Mouse (Mus musculus): ENCODE results near the gene Cks1b. TPM values are rescaled to one million over a fixed set of nuclear protein-coding genes. Genes with fewer than 3 reads are reported as not detected.

The Cks1b gene
- polyA plus RNA-seq, 1 experiment from 2014 or later, result 269 TPM

GRCm38 (mm10) chr3:89378394-89379067 lies 39.7 kb downstream of the Cks1b start:
- no peaks in the 10 kb centered on the region for H3K36me3 ChIP-seq (ENCODE audit: control insufficient read depth, insufficient read depth, low read length)
- ATAC-seq (peak; percentile 94), DNase-seq (ENCODE audit: low spot score) (peak; percentile 81)
- 2% methylated on average over 25 of the region's 29 CpGs for WGBS
- no peaks in the 10 kb centered on the region for H3K9me3 ChIP-seq (replicated peaks; ENCODE audit: control insufficient read depth, low read length)
- H3K27ac ChIP-seq (ENCODE audit: low read depth, low read length), result no peak overlapping the region
- peak overlapping the region; percentile 87 for H3K4me2 ChIP-seq (ENCODE audit: low read length)
- peak overlapping the region; percentile 45 for H3K4me3 ChIP-seq (ENCODE audit: low read depth, low read length)
- no peaks in the 10 kb centered on the region for H3K4me1 ChIP-seq (ENCODE audit: control insufficient read depth, insufficient read depth, low read length)
- H3K27me3 ChIP-seq (replicated peaks; ENCODE audit: control insufficient read depth, insufficient read depth, low read length), result no peaks in the 10 kb centered on the region
- peak overlapping the region; percentile 72 for H3K9ac ChIP-seq (ENCODE audit: low read length)

- Histone ChIP-seq H3K36me3 (ENCODE audit: control insufficient read depth, insufficient read depth, low read length) (no peaks in the 10 kb centered on the region), H3K9me3 (replicated peaks; ENCODE audit: control insufficient read depth, low read length) (no peaks in the 10 kb centered on the region), H3K9ac (ENCODE audit: low read length) (no peak overlapping the region; the same call in 1 of the 2 replicates), H3K4me3 (ENCODE audit: low read depth, low read length) (no peak overlapping the region), H3K27ac (ENCODE audit: low read depth, low read length) (no peak overlapping the region), H3K4me2 (ENCODE audit: low read length) (peak overlapping the region; percentile 87; the same call in 1 of the 2 replicates), H3K4me1 (ENCODE audit: control insufficient read depth, insufficient read depth, low read length) (no peaks in the 10 kb centered on the region), H3K27me3 (replicated peaks; ENCODE audit: control insufficient read depth, insufficient read depth, low read length) (no peaks in the 10 kb centered on the region)
- ATAC-seq (peak; percentile 41), DNase-seq (ENCODE audit: low spot score) (no peak)
- WGBS, result 68% methylated on average over 4 of the region's 4 CpGs
Measured at GRCm38 (mm10) chr3:89377831-89378230, 40.4 kb downstream of the Cks1b start.

- Histone ChIP-seq H3K4me2 (ENCODE audit: low read length) (no peak overlapping the region), H3K27me3 (replicated peaks; ENCODE audit: control insufficient read depth, insufficient read depth, low read length) (no peaks in the 10 kb centered on the region), H3K27ac (ENCODE audit: low read depth, low read length) (no peak overlapping the region), H3K4me3 (ENCODE audit: low read depth, low read length) (no peak overlapping the region), H3K9me3 (replicated peaks; ENCODE audit: control insufficient read depth, low read length) (no peaks in the 10 kb centered on the region), H3K36me3 (ENCODE audit: control insufficient read depth, insufficient read depth, low read length) (no peaks in the 10 kb centered on the region), H3K9ac (ENCODE audit: low read length) (no peak overlapping the region), H3K4me1 (ENCODE audit: control insufficient read depth, insufficient read depth, low read length) (no peaks in the 10 kb centered on the region)
- DNase-seq (ENCODE audit: low spot score) (no peak), ATAC-seq (no peak)
- 45% methylated on average over 5 of the region's 5 CpGs for WGBS
Measured at GRCm38 (mm10) chr3:89373581-89374231, 44.5 kb downstream of the Cks1b start.

- Histone ChIP-seq H3K27me3 (replicated peaks; ENCODE audit: control insufficient read depth, insufficient read depth, low read length) (no peaks in the 10 kb centered on the region), H3K4me2 (ENCODE audit: low read length) (no peak overlapping the region), H3K9me3 (replicated peaks; ENCODE audit: control insufficient read depth, low read length) (no peaks in the 10 kb centered on the region), H3K27ac (ENCODE audit: low read depth, low read length) (no peak overlapping the region), H3K9ac (ENCODE audit: low read length) (no peak overlapping the region), H3K36me3 (ENCODE audit: control insufficient read depth, insufficient read depth, low read length) (no peaks in the 10 kb centered on the region), H3K4me3 (ENCODE audit: low read depth, low read length) (no peak overlapping the region), H3K4me1 (ENCODE audit: control insufficient read depth, insufficient read depth, low read length) (no peaks in the 10 kb centered on the region)
- 83% methylated on average over 11 of the region's 11 CpGs for WGBS
- no peak for ATAC-seq
- DNase-seq (ENCODE audit: low spot score), result no peak
Measured at GRCm38 (mm10) chr3:89367338-89367737, 50.8 kb downstream of the Cks1b start.

GRCm38 (mm10) chr3:89365486-89366414 lies 52.4 kb downstream of the Cks1b start:
- no peak overlapping the region for H3K27ac ChIP-seq (ENCODE audit: low read depth, low read length)
- H3K4me2 ChIP-seq (ENCODE audit: low read length), result no peak overlapping the region
- no peaks in the 10 kb centered on the region for H3K9me3 ChIP-seq (replicated peaks; ENCODE audit: control insufficient read depth, low read length)
- 75% methylated on average over 20 of the region's 20 CpGs for WGBS
- H3K4me3 ChIP-seq (ENCODE audit: low read depth, low read length), result no peak overlapping the region
- no peaks in the 10 kb centered on the region for H3K36me3 ChIP-seq (ENCODE audit: control insufficient read depth, insufficient read depth, low read length)
- H3K27me3 ChIP-seq (replicated peaks; ENCODE audit: control insufficient read depth, insufficient read depth, low read length), result no peaks in the 10 kb centered on the region
- no peaks in the 10 kb centered on the region for H3K4me1 ChIP-seq (ENCODE audit: control insufficient read depth, insufficient read depth, low read length)
- DNase-seq (ENCODE audit: low spot score), result no peak
- ATAC-seq, result no peak
- no peak overlapping the region for H3K9ac ChIP-seq (ENCODE audit: low read length)

Other genes starting within 250 kb of the Cks1b start
- 90.5 and 104 TPM in 2 replicates for gene Scamp3, start 240.9 kb downstream of the Cks1b start, polyA plus RNA-seq (2014; fragmentation: Nextera tagmentation; extraction: Ambion mirVana)
- gene Fam189b, start 235.2 kb downstream of the Cks1b start, polyA plus RNA-seq (2014; fragmentation: Nextera tagmentation; extraction: Ambion mirVana), result 14.7 and 21.7 TPM in 2 replicates
- gene Gba, start 215.5 kb downstream of the Cks1b start, polyA plus RNA-seq (2014; fragmentation: Nextera tagmentation; extraction: Ambion mirVana), result 45.6 and 47.9 TPM in 2 replicates
- 49.9 and 57.2 TPM in 2 replicates for gene Thbs3, start 203.2 kb downstream of the Cks1b start, polyA plus RNA-seq (2014; fragmentation: Nextera tagmentation; extraction: Ambion mirVana)
- gene Mtx1, start 191.3 kb downstream of the Cks1b start, polyA plus RNA-seq (2014; fragmentation: Nextera tagmentation; extraction: Ambion mirVana), result 156 and 182 TPM in 2 replicates
- gene Muc1, start 189.3 kb downstream of the Cks1b start, polyA plus RNA-seq (2014; fragmentation: Nextera tagmentation; extraction: Ambion mirVana), result 1.2 and 1.9 TPM in 2 replicates
- gene Krtcap2, start 172.4 kb downstream of the Cks1b start, polyA plus RNA-seq (2014; fragmentation: Nextera tagmentation; extraction: Ambion mirVana), result 197 and 234 TPM in 2 replicates
- gene Trim46, start 172.1 kb downstream of the Cks1b start, polyA plus RNA-seq (2014; fragmentation: Nextera tagmentation; extraction: Ambion mirVana), result 34.0 and 50.3 TPM in 2 replicates
- gene Dpm3, start 159.0 kb downstream of the Cks1b start, polyA plus RNA-seq (2014; fragmentation: Nextera tagmentation; extraction: Ambion mirVana), result 91.5 and 112 TPM in 2 replicates
- gene Slc50a1, start 147.8 kb downstream of the Cks1b start, polyA plus RNA-seq (2014; fragmentation: Nextera tagmentation; extraction: Ambion mirVana), result 32.4 and 38.4 TPM in 2 replicates
- gene Efna1, start 137.2 kb downstream of the Cks1b start, polyA plus RNA-seq (2014; fragmentation: Nextera tagmentation; extraction: Ambion mirVana), result 10.5 and 11.6 TPM in 2 replicates
- 30.1 and 42.0 TPM in 2 replicates for gene Efna3, start 95.4 kb downstream of the Cks1b start, polyA plus RNA-seq (2014; fragmentation: Nextera tagmentation; extraction: Ambion mirVana)
- gene Efna4, start 80.4 kb downstream of the Cks1b start, polyA plus RNA-seq (2014; fragmentation: Nextera tagmentation; extraction: Ambion mirVana), result 12.3 and 14.6 TPM in 2 replicates
- gene Adam15, start 68.4 kb downstream of the Cks1b start, polyA plus RNA-seq (2014; fragmentation: Nextera tagmentation; extraction: Ambion mirVana), result 13.4 and 19.3 TPM in 2 replicates
- 0.08 and 0.15 TPM in 2 replicates for gene Dcst2, start 56.4 kb downstream of the Cks1b start, polyA plus RNA-seq (2014; fragmentation: Nextera tagmentation; extraction: Ambion mirVana)
- gene Dcst1, start 53.1 kb downstream of the Cks1b start, polyA plus RNA-seq (2014; fragmentation: Nextera tagmentation; extraction: Ambion mirVana), result 0.78 and 0.83 TPM in 2 replicates
- gene Zbtb7b, start 23.6 kb downstream of the Cks1b start, polyA plus RNA-seq (2014; fragmentation: Nextera tagmentation; extraction: Ambion mirVana), result 0.28 and 0.41 TPM in 2 replicates
- not detected in 2 replicates for gene Lenep, start 15.6 kb downstream of the Cks1b start, polyA plus RNA-seq (2014; fragmentation: Nextera tagmentation; extraction: Ambion mirVana)
- gene Flad1, start 6.5 kb downstream of the Cks1b start, polyA plus RNA-seq (2014; fragmentation: Nextera tagmentation; extraction: Ambion mirVana), result 34.9 and 41.0 TPM in 2 replicates
- 9.9 and 11.8 TPM in 2 replicates for gene Shc1, start 60 bp upstream of the Cks1b start, polyA plus RNA-seq (2014; fragmentation: Nextera tagmentation; extraction: Ambion mirVana)
- gene Pygo2, start 11.8 kb upstream of the Cks1b start, polyA plus RNA-seq (2014; fragmentation: Nextera tagmentation; extraction: Ambion mirVana), result 35.2 and 41.1 TPM in 2 replicates
- 7.7 and 8.3 TPM in 2 replicates for gene Pbxip1, start 18.3 kb upstream of the Cks1b start, polyA plus RNA-seq (2014; fragmentation: Nextera tagmentation; extraction: Ambion mirVana)
- 84.4 and 90.2 TPM in 2 replicates for gene Pmvk, start 36.2 kb upstream of the Cks1b start, polyA plus RNA-seq (2014; fragmentation: Nextera tagmentation; extraction: Ambion mirVana)
- gene Kcnn3, start 101.8 kb upstream of the Cks1b start, polyA plus RNA-seq (2014; fragmentation: Nextera tagmentation; extraction: Ambion mirVana), result 4.8 and 6.1 TPM in 2 replicates

Data from forebrain, embryonic 14.5 days (tissue).